ENCODE assay signal across 7 mouse cellular contexts in the genomic region with DNA sequence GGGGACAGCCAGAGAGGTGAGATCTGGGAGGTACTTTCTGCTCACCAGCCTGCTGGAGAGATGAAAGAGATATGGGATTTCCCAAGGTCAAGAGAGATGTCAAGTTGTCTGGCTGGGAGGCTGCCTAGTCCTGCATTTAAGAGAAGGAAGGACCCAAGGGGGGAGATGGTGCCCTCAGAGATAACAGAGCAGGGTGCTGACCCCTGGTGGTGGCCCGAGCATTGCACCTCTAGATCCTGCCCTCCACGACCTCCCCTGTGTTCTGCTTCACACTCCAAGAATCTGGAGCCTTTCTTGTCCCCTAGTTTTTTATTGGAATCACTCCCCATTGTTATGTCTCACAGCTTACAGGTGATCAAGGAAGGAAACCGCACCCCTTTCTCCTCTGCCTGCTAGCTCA. TPM values are rescaled to one million over a fixed set of nuclear protein-coding genes. Genes with fewer than 3 reads are reported as not detected.
DNase-seq lines count a peak whose midpoint lies in the region; ATAC-seq and TF ChIP-seq lines count a peak whose summit lies in the region.

No protein-coding gene starts in this region.

- TF ChIP-seq EP300 in MEL (IDR thresholded peaks at IDR 0.05; ENCODE audit: low read depth in 1 of 2, low read length in 2 of 2) = no peak

- H3K36me3 ChIP-seq in liver, adult 2 months (ENCODE audit: control insufficient read depth, insufficient read depth, low read length) = no peaks in the 10 kb centered on the region
- no peaks in the 10 kb centered on the region for H3K36me3 ChIP-seq in liver, embryonic 12.5 days
- H3K36me3 ChIP-seq in MEL (ENCODE audit: control insufficient read depth in 1 of 2, insufficient read depth in 2 of 2, low read length in 2 of 2) = no peaks in the 10 kb centered on the region; a peak in 1 of 4 replicates
- peaks cover 3% of the 10 kb centered on the region for H3K36me3 ChIP-seq in lung, embryonic 16.5 days (ENCODE audit: control insufficient read depth, insufficient read depth, low read length)

- H3K9me3 ChIP-seq in liver, embryonic 12.5 days (replicated peaks) = no peaks in the 10 kb centered on the region
- no peaks in the 10 kb centered on the region for H3K9me3 ChIP-seq in MEL (replicated peaks; ENCODE audit: insufficient read depth, low read length)
- no peaks in the 10 kb centered on the region for H3K9me3 ChIP-seq in lung, embryonic 16.5 days (ENCODE audit: control insufficient read depth, low read length)

- TF ChIP-seq CTCF in liver, adult 2 months (IDR thresholded peaks at IDR 0.05; ENCODE audit: low read depth, low read length) = peak; percentile 87
- peak; percentile 85 to 95 (median 89) for TF ChIP-seq CTCF in MEL (IDR thresholded peaks at IDR 0.05 in 2 of 3, conservative IDR thresholded peaks at IDR 0.05 in 1 of 3; ENCODE audit: control insufficient read depth in 1 of 3, insufficient read depth in 1 of 3, low read depth in 2 of 3, low read length in 3 of 3, poor library complexity in 1 of 3, severe bottlenecking in 1 of 3)
- TF ChIP-seq CTCF in brain, embryonic 14.5 days (IDR thresholded peaks at IDR 0.05; ENCODE audit: borderline replicate concordance, extremely low read depth, insufficient read depth, insufficient read length) = peak; percentile 79

- WGBS in liver, adult 2 months = 6% methylated on average over 3 of the region's 3 CpGs
- WGBS in liver, embryonic 12.5 days (ENCODE audit: insufficient replicate concordance) = 3% methylated on average over 3 of the region's 3 CpGs
- 12% methylated on average over 3 of the region's 3 CpGs for WGBS in lung, embryonic 16.5 days

- H3K27me3 ChIP-seq in liver, adult 2 months (ENCODE audit: control insufficient read depth, insufficient read depth, low read length) = no peaks in the 10 kb centered on the region
- peaks cover 38% of the 10 kb centered on the region for H3K27me3 ChIP-seq in liver, embryonic 12.5 days (replicated peaks)
- no peaks in the 10 kb centered on the region for H3K27me3 ChIP-seq in MEL (ENCODE audit: control insufficient read depth in 1 of 2, insufficient read depth in 2 of 2, low read length in 2 of 2)
- H3K27me3 ChIP-seq in lung, embryonic 16.5 days (ENCODE audit: control insufficient read depth, insufficient read depth, low read depth, low read length) = no peaks in the 10 kb centered on the region

- no peak overlapping the region for H3K4me2 ChIP-seq in liver, embryonic 12.5 days
- H3K4me2 ChIP-seq in lung, embryonic 16.5 days (ENCODE audit: low read depth, low read length) = no peak overlapping the region

- no peaks in the 10 kb centered on the region for H3K79me2 ChIP-seq in liver, adult 2 months (ENCODE audit: control insufficient read depth, insufficient read depth, low read length)
- no peaks in the 10 kb centered on the region for H3K79me2 ChIP-seq in MEL (ENCODE audit: control insufficient read depth, insufficient read depth, low read length, poor library complexity)

- TF ChIP-seq POLR2A in liver, adult 2 months (IDR thresholded peaks at IDR 0.05; ENCODE audit: extremely low read depth, insufficient read depth, low read length) = no peak
- no peak for TF ChIP-seq POLR2A in MEL (IDR thresholded peaks at IDR 0.05; ENCODE audit: control insufficient read depth in 1 of 2, insufficient read depth in 1 of 2, low read depth in 1 of 2, low read length in 2 of 2, poor library complexity in 1 of 2)
- TF ChIP-seq POLR2A in brain, embryonic 14.5 days (IDR thresholded peaks at IDR 0.05; ENCODE audit: borderline replicate concordance, extremely low read depth, insufficient read depth, insufficient read length, poor library complexity, severe bottlenecking) = no peak

- DNase-seq in liver, adult 2 months (ENCODE audit: extremely low read depth, low read depth, low spot score) = no peak
- DNase-seq in MEL (ENCODE audit: low read depth, low spot score) = peak; percentile 80
- peak; percentile 45 for DNase-seq in brain, embryonic 14.5 days (ENCODE audit: low read depth)
- peak; percentile 64 to 72 for DNase-seq in heart, adult 9 months (ENCODE audit: low spot score in 2 of 2)
- DNase-seq in testis, postnatal 10 days (ENCODE audit: low spot score) = peak; percentile 88

- TF ChIP-seq RAD21 in MEL (IDR thresholded peaks at IDR 0.05; ENCODE audit: low read depth, low read length) = peak; percentile 71

- no peak overlapping the region for H3K27ac ChIP-seq in liver, adult 2 months (replicated peaks; ENCODE audit: insufficient read depth, low read depth, low read length)
- no peak overlapping the region for H3K27ac ChIP-seq in liver, embryonic 12.5 days
- H3K27ac ChIP-seq in MEL (ENCODE audit: control insufficient read depth, low read depth, low read length) = no peak overlapping the region
- H3K27ac ChIP-seq in lung, embryonic 16.5 days (ENCODE audit: low read length) = 0 out of 2 replicates have a peak overlapping the region, but pooled peaks have one; percentile 40

- H3K4me1 ChIP-seq in liver, adult 2 months (ENCODE audit: control insufficient read depth, insufficient read depth, low read length) = no peaks in the 10 kb centered on the region
- peaks cover 17% of the 10 kb centered on the region for H3K4me1 ChIP-seq in liver, embryonic 12.5 days
- peaks cover 0 to 5% of the 10 kb centered on the region in 2 experiments; a peak in 1 of 4 replicates for H3K4me1 ChIP-seq in MEL (ENCODE audit: control insufficient read depth in 1 of 2, insufficient read depth in 2 of 2, low read length in 2 of 2)
- H3K4me1 ChIP-seq in lung, embryonic 16.5 days (replicated peaks; ENCODE audit: control insufficient read depth, insufficient read depth, low read length) = peaks cover 48% of the 10 kb centered on the region

- H3K4me3 ChIP-seq in liver, adult 2 months (ENCODE audit: insufficient read depth, low read depth, low read length) = no peak overlapping the region
- H3K4me3 ChIP-seq in liver, embryonic 12.5 days = no peak overlapping the region
- no peak overlapping the region for H3K4me3 ChIP-seq in MEL (ENCODE audit: control insufficient read depth in 1 of 2, insufficient read depth in 1 of 2, low read depth in 2 of 2, low read length in 2 of 2)
- no peak overlapping the region for H3K4me3 ChIP-seq in lung, embryonic 16.5 days (ENCODE audit: low read length)

- H3K9ac ChIP-seq in liver, adult 2 months (ENCODE audit: low read depth, low read length) = no peak overlapping the region
- no peak overlapping the region for H3K9ac ChIP-seq in liver, embryonic 12.5 days
- H3K9ac ChIP-seq in MEL (ENCODE audit: control insufficient read depth, low read depth, low read length, poor library complexity, severe bottlenecking) = no peak overlapping the region
- no peak overlapping the region for H3K9ac ChIP-seq in lung, embryonic 16.5 days (ENCODE audit: low read length)

- ATAC-seq in liver, embryonic 12.5 days = no peak
- no peak for ATAC-seq in lung, embryonic 16.5 days (ENCODE audit: low read depth)

TF ChIP-seq in MEL, 35 proteins besides CTCF, POLR2A, EP300 and RAD21 (continues in another document):
- TF ChIP-seq TAL1 (IDR thresholded peaks at IDR 0.05; ENCODE audit: low read length) = no peak
- TF ChIP-seq ZC3H11A (IDR thresholded peaks at IDR 0.05; ENCODE audit: low read depth, low read length) = peak; percentile 57
- no peak for TF ChIP-seq NRF1 (IDR thresholded peaks at IDR 0.05; ENCODE audit: insufficient read depth, low read depth, low read length, poor library complexity, severe bottlenecking)
- TF ChIP-seq MYB (IDR thresholded peaks at IDR 0.05; ENCODE audit: low read depth, low read length) = no peak
- TF ChIP-seq ELF1 (IDR thresholded peaks at IDR 0.05; ENCODE audit: low read depth, low read length) = no peak
- TF ChIP-seq HCFC1 (IDR thresholded peaks at IDR 0.05; ENCODE audit: low read depth, low read length) = no peak

RNA-seq across cellular contexts. Expression of gene Grasp, which starts 12.9 kb away (rescaled TPM):
- total RNA-seq in liver, adult 2 months (2014; rRNA removed) = 0.92 and 1.5 TPM in 2 replicates
- 1.2 and 1.5 TPM in 2 replicates for polyA plus RNA-seq in liver, adult 2 months (2012; rRNA removed)
- 0.81 and 1.3 TPM in 2 replicates for polyA plus RNA-seq in liver, embryonic 12.5 days (2016; fragmentation: Nextera tagmentation; extraction: Ambion mirVana)
- total RNA-seq in MEL (2012; rRNA removed) = 3.7 and 4.1 TPM in 2 replicates
- polyA plus RNA-seq in MEL (2012; ENCODE audit: insufficient read depth in 1 of 2, insufficient read length in 2 of 2, low read depth in 1 of 2, low replicate concordance in 2 of 2, missing spikeins in 1 of 2) = 1 to 10 TPM in 1 of 2 experiments, not detected in 1; 6.3 TPM
- 4.9 and 6.5 TPM in 2 replicates for polyA plus RNA-seq in brain, embryonic 14.5 days (2012; rRNA removed)
- 5.6 and 6.1 TPM in 2 replicates for polyA plus RNA-seq in lung, embryonic 16.5 days (2015; fragmentation: Nextera tagmentation; extraction: Ambion mirVana)

RNA-seq across cellular contexts. Expression of gene Nr4a1, which starts 17.2 kb away (rescaled TPM):
- total RNA-seq in liver, adult 2 months (2014; rRNA removed) = 0.18 and 0.60 TPM in 2 replicates
- 0.70 and 0.89 TPM in 2 replicates for polyA plus RNA-seq in liver, adult 2 months (2012; rRNA removed)
- 0.83 and 1.0 TPM in 2 replicates for polyA plus RNA-seq in liver, embryonic 12.5 days (2016; fragmentation: Nextera tagmentation; extraction: Ambion mirVana)
- total RNA-seq in MEL (2012; rRNA removed) = 1.7 and 2.0 TPM in 2 replicates
- 10 to 100 TPM in 1 of 2 experiments, not detected in 1; 12.8 TPM for polyA plus RNA-seq in MEL (2012; ENCODE audit: insufficient read depth in 1 of 2, insufficient read length in 2 of 2, low read depth in 1 of 2, low replicate concordance in 2 of 2, missing spikeins in 1 of 2)
- polyA plus RNA-seq in brain, embryonic 14.5 days (2012; rRNA removed) = 5.4 and 10.5 TPM in 2 replicates
- polyA plus RNA-seq in lung, embryonic 16.5 days (2015; fragmentation: Nextera tagmentation; extraction: Ambion mirVana) = 10.8 and 11.5 TPM in 2 replicates

RNA-seq across cellular contexts. Expression of gene Atg101, which starts 47.2 kb away (rescaled TPM):
- total RNA-seq in liver, adult 2 months (2014; rRNA removed) = 55.3 and 63.2 TPM in 2 replicates
- polyA plus RNA-seq in liver, adult 2 months (2012; rRNA removed) = 89.3 and 94.5 TPM in 2 replicates
- polyA plus RNA-seq in liver, embryonic 12.5 days (2016; fragmentation: Nextera tagmentation; extraction: Ambion mirVana) = 31.5 and 31.7 TPM in 2 replicates
- total RNA-seq in MEL (2012; rRNA removed) = 75.5 and 90.3 TPM in 2 replicates
- 10 to 100 TPM in 1 of 2 experiments, not detected in 1; 75.2 TPM for polyA plus RNA-seq in MEL (2012; ENCODE audit: insufficient read depth in 1 of 2, insufficient read length in 2 of 2, low read depth in 1 of 2, low replicate concordance in 2 of 2, missing spikeins in 1 of 2)
- 58.9 and 75.1 TPM in 2 replicates for polyA plus RNA-seq in brain, embryonic 14.5 days (2012; rRNA removed)
- 75.0 and 82.4 TPM in 2 replicates for polyA plus RNA-seq in lung, embryonic 16.5 days (2015; fragmentation: Nextera tagmentation; extraction: Ambion mirVana)

RNA-seq across cellular contexts. Expression of gene 6030408B16Rik, which starts 56.1 kb away (rescaled TPM):
- total RNA-seq in liver, adult 2 months (2014; rRNA removed) = not detected in 2 replicates
- polyA plus RNA-seq in liver, adult 2 months (2012; rRNA removed) = 0.10 TPM in 1 of 2 replicates, not detected in the other
- polyA plus RNA-seq in liver, embryonic 12.5 days (2016; fragmentation: Nextera tagmentation; extraction: Ambion mirVana) = 0.17 and 0.19 TPM in 2 replicates
- 0.07 and 0.12 TPM in 2 replicates for total RNA-seq in MEL (2012; rRNA removed)
- under 1 TPM in 1 of 2 experiments, not detected in 1; 0.18 TPM for polyA plus RNA-seq in MEL (2012; ENCODE audit: insufficient read depth in 1 of 2, insufficient read length in 2 of 2, low read depth in 1 of 2, low replicate concordance in 2 of 2, missing spikeins in 1 of 2)
- 0.41 and 0.42 TPM in 2 replicates for polyA plus RNA-seq in brain, embryonic 14.5 days (2012; rRNA removed)
- polyA plus RNA-seq in lung, embryonic 16.5 days (2015; fragmentation: Nextera tagmentation; extraction: Ambion mirVana) = 57.2 and 59.7 TPM in 2 replicates
